Comparison of ENCODE assay signal across 14 mouse cellular contexts in the genomic region with DNA sequence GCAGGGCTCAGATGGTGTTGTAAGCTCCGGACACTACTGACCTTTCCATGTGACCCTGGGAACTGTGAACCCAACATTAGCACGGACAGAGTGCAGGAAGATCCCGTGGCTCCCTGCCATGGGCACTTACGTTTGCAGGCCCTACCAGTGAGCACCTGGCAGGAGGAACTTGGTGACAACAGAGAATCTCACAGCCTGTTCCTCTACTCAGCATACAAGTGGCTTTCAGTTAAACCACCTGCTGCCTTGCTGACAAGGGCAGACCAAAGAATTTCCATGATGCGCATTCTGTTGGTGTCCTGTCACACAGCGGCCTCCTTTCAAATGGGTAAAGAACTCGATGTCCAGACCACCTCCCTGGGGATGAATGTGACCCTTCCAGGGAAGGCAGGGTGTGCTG. TPM values are rescaled to one million over a fixed set of nuclear protein-coding genes. Genes with fewer than 3 reads are reported as not detected.
DNase-seq lines count a peak whose midpoint lies in the region; ATAC-seq and TF ChIP-seq lines count a peak whose summit lies in the region.
"Had no signal": no experiment of that assay in that cellular context is flagged by ENCODE, and none has a peak within 500 bp of the region (broad histone marks: within the 10 kb centered on the region; RNA-seq: fewer than 3 reads in every experiment).

No protein-coding gene starts in this region.

- H3K4me2 ChIP-seq in heart, embryonic 14.5 days (ENCODE audit: low read length), result no peak overlapping the region
- no peak overlapping the region for H3K4me2 ChIP-seq in myocyte (ENCODE audit: low read depth)
- H3K4me2 ChIP-seq in forebrain, embryonic 12.5 days, result no peak overlapping the region
- H3K4me2 ChIP-seq: liver, embryonic 13.5 days had no signal

- 11% methylated on average over 7 of the region's 7 CpGs for WGBS in heart, embryonic 14.5 days
- WGBS in forebrain, embryonic 12.5 days, result 53% methylated on average over 7 of the region's 7 CpGs

- no peak for TF ChIP-seq POLR2A in myocyte (IDR thresholded peaks at IDR 0.05; ENCODE audit: insufficient read length, low read depth)

- no peak overlapping the region for H3K4me3 ChIP-seq in heart, embryonic 14.5 days (ENCODE audit: control insufficient read depth in 1 of 2, insufficient read depth in 1 of 2, low read depth in 1 of 2, low read length in 2 of 2)
- no peak overlapping the region for H3K4me3 ChIP-seq in myocyte
- no peak overlapping the region for H3K4me3 ChIP-seq in forebrain, embryonic 12.5 days (replicated peaks)
- H3K4me3 ChIP-seq: hindbrain, embryonic 10.5 days; liver, embryonic 13.5 days had no signal

- peaks cover 11% of the 10 kb centered on the region for H3K79me2 ChIP-seq in myocyte (ENCODE audit: control insufficient read depth, insufficient read depth)

- ATAC-seq in heart, embryonic 14.5 days (ENCODE audit: insufficient number of reproducible peaks, insufficient read depth, low FRiP score, low read depth), result peak; percentile 64; the same call in 1 of the 2 replicates
- no peak for ATAC-seq in forebrain, embryonic 12.5 days (ENCODE audit: low FRiP score)
- ATAC-seq: activated CD4-positive, CD25-positive, alpha-beta regulatory T cell, adult 4 months; forebrain, embryonic 14.5 days had no signal

- 0 out of 4 replicates have a peak overlapping the region, but pooled peaks of 1 of the 2 experiments have one; percentile 21 for H3K27ac ChIP-seq in heart, embryonic 14.5 days (replicated peaks in 1 of 2; ENCODE audit: control insufficient read depth in 1 of 2, insufficient read depth in 1 of 2, low read depth in 2 of 2, low read length in 2 of 2)
- H3K27ac ChIP-seq in forebrain, embryonic 12.5 days, result no peak overlapping the region
- H3K27ac ChIP-seq: hindbrain, embryonic 10.5 days; liver, embryonic 13.5 days had no signal

- no peaks in the 10 kb centered on the region for H3K36me3 ChIP-seq in heart, embryonic 14.5 days (ENCODE audit: control insufficient read depth, insufficient read depth, low read length)
- H3K36me3 ChIP-seq in myocyte (ENCODE audit: control insufficient read depth, insufficient read depth), result no peaks in the 10 kb centered on the region
- no peaks in the 10 kb centered on the region for H3K36me3 ChIP-seq in forebrain, embryonic 12.5 days (replicated peaks)
- H3K36me3 ChIP-seq: hindbrain, embryonic 10.5 days; liver, embryonic 13.5 days had no signal

- H3K27me3 ChIP-seq in heart, embryonic 14.5 days (ENCODE audit: control insufficient read depth, insufficient read depth, low read length), result no peaks in the 10 kb centered on the region
- H3K27me3 ChIP-seq in myocyte (ENCODE audit: control insufficient read depth, insufficient read depth, insufficient read length), result no peaks in the 10 kb centered on the region
- H3K27me3 ChIP-seq in forebrain, embryonic 12.5 days, result no peaks in the 10 kb centered on the region
- H3K27me3 ChIP-seq: liver, embryonic 13.5 days had no signal

- no peak overlapping the region for H3K9ac ChIP-seq in heart, embryonic 14.5 days (ENCODE audit: low read length)
- no peak overlapping the region for H3K9ac ChIP-seq in forebrain, embryonic 12.5 days
- H3K9ac ChIP-seq: liver, embryonic 13.5 days had no signal

- H3ac ChIP-seq in myocyte (ENCODE audit: control insufficient read depth, insufficient read length), result no peak overlapping the region

- H3K9me3 ChIP-seq in heart, embryonic 14.5 days (ENCODE audit: control insufficient read depth, low read length), result no peaks in the 10 kb centered on the region
- no peaks in the 10 kb centered on the region for H3K9me3 ChIP-seq in forebrain, embryonic 12.5 days
- H3K9me3 ChIP-seq: hindbrain, embryonic 10.5 days; liver, embryonic 13.5 days had no signal

- DNase-seq in ovary, adult 18-20 months (ENCODE audit: low spot score), result peak; percentile 14
- no peak for DNase-seq in ovary, postnatal 14 days (ENCODE audit: low spot score)
- peak; percentile 80 to 82 for DNase-seq in gastrocnemius, adult 8-10 months (ENCODE audit: low spot score in 2 of 2)
- DNase-seq in cerebellum, postnatal 4 days (ENCODE audit: low spot score in 2 of 2), result no peak
- DNase-seq in MN1 (ENCODE audit: low spot score), result no peak
- DNase-seq: kidney, adult 2 months; layer of hippocampus, postnatal 36 days; liver, embryonic 13.5 days had no signal

- peaks cover 5 to 20% of the 10 kb centered on the region in 2 experiments for H3K4me1 ChIP-seq in heart, embryonic 14.5 days (ENCODE audit: control insufficient read depth in 2 of 2, insufficient read depth in 2 of 2, low read length in 2 of 2)
- H3K4me1 ChIP-seq in forebrain, embryonic 12.5 days, result no peaks in the 10 kb centered on the region
- H3K4me1 ChIP-seq: liver, embryonic 13.5 days had no signal

TF ChIP-seq in myocyte, 11 proteins besides CTCF, POLR2A, EP300 and RAD21:
- TF ChIP-seq POLR2AphosphoS2 (IDR thresholded peaks at IDR 0.05; ENCODE audit: insufficient read length, low read depth) (no peak), MYOG (IDR thresholded peaks at IDR 0.05; ENCODE audit: control insufficient read depth in 1 of 3, insufficient read depth in 1 of 3, insufficient read length in 2 of 3, low read depth in 2 of 3) (peak in 1 of 3 experiments; percentile 48), MAX (IDR thresholded peaks at IDR 0.05; ENCODE audit: low read depth) (no peak), CEBPB (IDR thresholded peaks at IDR 0.05; ENCODE audit: insufficient read depth, poor library complexity, severe bottlenecking) (no peak), MYOD1 (IDR thresholded peaks at IDR 0.05; ENCODE audit: control insufficient read depth in 1 of 3, insufficient read length in 2 of 3, low read depth in 2 of 3) (peak in 2 of 3 experiments; percentile 42 to 71), TCF12 (IDR thresholded peaks at IDR 0.05; ENCODE audit: insufficient read depth, poor library complexity, severe bottlenecking) (peak; percentile 14), TCF3 (IDR thresholded peaks at IDR 0.05; ENCODE audit: insufficient read length, low read depth) (no peak)

RNA-seq across cellular contexts. Expression of gene Mylk4, which starts 19.3 kb away (rescaled TPM):
- 1,000 to 10,000 TPM; 1,586 to 2,341 (median 2,026) TPM for total RNA-seq in gastrocnemius, adult 8-10 months (2022)
- polyA plus RNA-seq in heart, embryonic 14.5 days (2014; fragmentation: Nextera tagmentation; extraction: Ambion mirVana), result 0.46 and 1.3 TPM in 2 replicates
- polyA plus RNA-seq in myocyte (2012; fragmentation: generic; extraction: Trizol), result 31.1 TPM
- 0.13 and 0.22 TPM in 2 replicates for polyA plus RNA-seq in forebrain, embryonic 12.5 days (2016; fragmentation: Nextera tagmentation; extraction: Ambion mirVana)
- polyA plus RNA-seq: activated CD4-positive, CD25-positive, alpha-beta regulatory T cell, adult 4 months; forebrain, embryonic 14.5 days; hindbrain, embryonic 10.5 days had no signal

RNA-seq across cellular contexts. Expression of gene Wrnip1, which starts 37.4 kb away (rescaled TPM):
- 1 to 10 TPM; 4.2 to 7.9 (median 6.0) TPM for total RNA-seq in gastrocnemius, adult 8-10 months (2022)
- 17.6 and 19.7 TPM in 2 replicates for polyA plus RNA-seq in heart, embryonic 14.5 days (2014; fragmentation: Nextera tagmentation; extraction: Ambion mirVana)
- 22.4 TPM for polyA plus RNA-seq in myocyte (2012; fragmentation: generic; extraction: Trizol)
- polyA plus RNA-seq in forebrain, embryonic 12.5 days (2016; fragmentation: Nextera tagmentation; extraction: Ambion mirVana), result 29.1 and 30.4 TPM in 2 replicates

RNA-seq across cellular contexts. Expression of gene D930007J09Rik, which starts 38.2 kb away (rescaled TPM):
- total RNA-seq in gastrocnemius, adult 8-10 months (2022), result not detected
- polyA plus RNA-seq in heart, embryonic 14.5 days (2014; fragmentation: Nextera tagmentation; extraction: Ambion mirVana), result not detected in 2 replicates
- not detected for polyA plus RNA-seq in myocyte (2012; fragmentation: generic; extraction: Trizol)
- not detected in 2 replicates for polyA plus RNA-seq in forebrain, embryonic 12.5 days (2016; fragmentation: Nextera tagmentation; extraction: Ambion mirVana)
- polyA plus RNA-seq: activated CD4-positive, CD25-positive, alpha-beta regulatory T cell, adult 4 months; forebrain, embryonic 14.5 days; hindbrain, embryonic 10.5 days; kidney, adult 2 months; liver, embryonic 13.5 days had no signal

Comparison
In these comparisons a context has a peak if more than half of its experiments do, and no peak if none do; other contexts are left out.
1. DNase-seq: peak in ovary, adult 18-20 months (single experiment) and gastrocnemius, adult 8-10 months (2 of 2); none in ovary, postnatal 14 days (single experiment), cerebellum, postnatal 4 days (0 of 2) and MN1 (single experiment).
2. RNA of gene Mylk4, which starts 19.3 kb away (polyA plus RNA-seq): 31.1 TPM in myocyte (single experiment); 0.46 to 1.3 TPM in heart, embryonic 14.5 days and 0.13 to 0.22 TPM in forebrain, embryonic 12.5 days; every median in the first group is over 10 times any median in the second.